Mouse (Mus musculus) MEL (cell line): ENCODE measurements around the gene Znrf1. TPM values are rescaled to one million over a fixed set of nuclear protein-coding genes. Genes with fewer than 3 reads are reported as not detected.
A peak's percentile ranks its signal among the peaks of the same experiment; 100 is the strongest.

Experiments used
- DNase-seq: peaks from one replicate; pipeline ENCODE4 v3.0.0; 2011; ENCODE audit warnings: low read depth, low spot score
- H3K27ac ChIP-seq: 2 replicates; pipeline ENCODE4 v1.5.1; 2012; ENCODE audit warnings: low read depth, mild to moderate bottlenecking, control low read depth, low read length, moderate library complexity; ENCODE audit not compliant: control insufficient read depth
- H3K27me3 ChIP-seq, 2 experiments: fragments of 150-350 bp in 1 of 2; sonication (generic) in 1 of 2; 2 replicates each; pipeline ENCODE4 v1.6.1; 2012; ENCODE audit warnings: low read length in 2 of 2, mild to moderate bottlenecking in 2 of 2, improper control_type of control experiment in 1 of 2, moderate library complexity in 1 of 2; ENCODE audit not compliant: insufficient read depth in 2 of 2, control insufficient read depth in 1 of 2
- H3K36me3 ChIP-seq, 2 experiments: 2 replicates each; pipeline ENCODE4 v1.6.1; 2012 to 2014; ENCODE audit warnings: low read length in 2 of 2, improper control_type of control experiment in 1 of 2, inconsistent platforms in 1 of 2, mild to moderate bottlenecking in 1 of 2; ENCODE audit not compliant: insufficient read depth in 2 of 2, control insufficient read depth in 1 of 2
- H3K4me1 ChIP-seq, 2 experiments: fragments of 150-350 bp in 1 of 2; sonication (generic) in 1 of 2; 2 replicates each; pipeline ENCODE4 v1.6.1; 2012; ENCODE audit warnings: low read length in 2 of 2, improper control_type of control experiment in 1 of 2, mild to moderate bottlenecking in 1 of 2; ENCODE audit not compliant: insufficient read depth in 2 of 2, control insufficient read depth in 1 of 2
- H3K4me3 ChIP-seq, 2 experiments: fragments of 150-350 bp in 1 of 2; sonication (generic) in 1 of 2; 2 replicates each; pipeline ENCODE4 v1.5.1; 2012; ENCODE audit warnings: low read depth in 2 of 2, low read length in 2 of 2, mild to moderate bottlenecking in 2 of 2, moderate library complexity in 2 of 2, control low read depth in 1 of 2, improper control_type of control experiment in 1 of 2; ENCODE audit not compliant: control insufficient read depth in 1 of 2, insufficient read depth in 1 of 2
- H3K79me2 ChIP-seq: 2 replicates; pipeline ENCODE4 v1.6.1; 2012; ENCODE audit warnings: mild to moderate bottlenecking, low read length, moderate library complexity; ENCODE audit not compliant: control insufficient read depth, poor library complexity, insufficient read depth
- H3K9ac ChIP-seq: 2 replicates; pipeline ENCODE4 v1.6.1; 2012; ENCODE audit warnings: low read depth, mild to moderate bottlenecking, control low read depth, low read length, moderate library complexity; ENCODE audit not compliant: control insufficient read depth, poor library complexity, severe bottlenecking
- H3K9me3 ChIP-seq: fragments of 150-350 bp; sonication (generic); replicated peaks from 2 replicates; pipeline ENCODE4 v1.6.1; 2012; ENCODE audit warnings: mild to moderate bottlenecking, low read length, improper control_type of control experiment, moderate library complexity; ENCODE audit not compliant: insufficient read depth
- CHD1 ChIP-seq: IDR thresholded peaks from 2 replicates; pipeline ENCODE4 v1.6.1; 2012; ENCODE audit warnings: low read depth, mild to moderate bottlenecking, inconsistent platforms, low read length, improper control_type of control experiment
- ELF1 ChIP-seq: IDR thresholded peaks from 2 replicates; pipeline ENCODE4 v1.6.1; 2014; ENCODE audit warnings: low read depth, mild to moderate bottlenecking, inconsistent platforms, low read length, improper control_type of control experiment, moderate library complexity
- GABPA ChIP-seq: IDR thresholded peaks from 2 replicates; pipeline ENCODE4 v1.6.1; 2012; ENCODE audit warnings: low read depth, mild to moderate bottlenecking, inconsistent platforms, low read length, improper control_type of control experiment, moderate library complexity
- HCFC1 ChIP-seq: IDR thresholded peaks from 2 replicates; pipeline ENCODE4 v1.6.1; 2012; ENCODE audit warnings: low read depth, mild to moderate bottlenecking, inconsistent platforms, low read length, improper control_type of control experiment, moderate library complexity
- JUND ChIP-seq: IDR thresholded peaks from 2 replicates; pipeline ENCODE4 v1.6.1; 2011; ENCODE audit warnings: low read depth, mild to moderate bottlenecking, improper control_type of control experiment, low read length
- KAT2A ChIP-seq: conservative IDR thresholded peaks from 2 replicates; pipeline ENCODE4 v1.6.1; 2012; ENCODE audit warnings: low read depth, low read length, improper control_type of control experiment, inconsistent platforms
- MAX ChIP-seq: IDR thresholded peaks from 2 replicates; pipeline ENCODE4 v1.6.1; 2011; ENCODE audit warnings: low read length, improper control_type of control experiment
- MXI1 ChIP-seq: IDR thresholded peaks from 2 replicates; pipeline ENCODE4 v1.6.1; 2011; ENCODE audit warnings: mild to moderate bottlenecking, low read depth, low read length, improper control_type of control experiment
- NELFE ChIP-seq: IDR thresholded peaks from 2 replicates; pipeline ENCODE4 v1.6.1; 2011; ENCODE audit warnings: low read depth, low read length, improper control_type of control experiment
- NRF1 ChIP-seq: IDR thresholded peaks from 2 replicates; pipeline ENCODE4 v1.6.1; 2014; ENCODE audit warnings: low read depth, mild to moderate bottlenecking, inconsistent platforms, low read length, improper control_type of control experiment, moderate library complexity; ENCODE audit not compliant: poor library complexity, insufficient read depth, severe bottlenecking
- POLR2A ChIP-seq, 2 experiments: IDR thresholded peaks; 2 replicates each; pipeline ENCODE4 v1.6.1; 2011 to 2012; ENCODE audit warnings: low read length in 2 of 2, mild to moderate bottlenecking in 2 of 2, control low read depth in 1 of 2, improper control_type of control experiment in 1 of 2, low read depth in 1 of 2, moderate library complexity in 1 of 2; ENCODE audit not compliant: control insufficient read depth in 1 of 2, insufficient read depth in 1 of 2, poor library complexity in 1 of 2
- POLR2AphosphoS5 ChIP-seq: IDR thresholded peaks from 2 replicates; pipeline ENCODE4 v1.6.1; 2012; ENCODE audit warnings: low read depth, borderline replicate concordance, mild to moderate bottlenecking, inconsistent platforms, low read length, moderate library complexity, mixed read lengths
- SIN3A ChIP-seq: IDR thresholded peaks from 2 replicates; pipeline ENCODE4 v1.6.1; 2012; ENCODE audit warnings: low read length, improper control_type of control experiment, inconsistent platforms
- TBP ChIP-seq: IDR thresholded peaks from 2 replicates; pipeline ENCODE4 v1.8.0; 2011; ENCODE audit warnings: low read depth, low read length, improper control_type of control experiment
- TCF12 ChIP-seq: IDR thresholded peaks from 2 replicates; pipeline ENCODE4 v1.6.1; 2014; ENCODE audit warnings: low read depth, mild to moderate bottlenecking, inconsistent platforms, low read length, improper control_type of control experiment, moderate library complexity
- USF1 ChIP-seq: IDR thresholded peaks from 2 replicates; pipeline ENCODE4 v1.6.1; 2014; ENCODE audit warnings: low read depth, mild to moderate bottlenecking, inconsistent platforms, low read length, improper control_type of control experiment, moderate library complexity
- ZC3H11A ChIP-seq: IDR thresholded peaks from 2 replicates; pipeline ENCODE4 v1.6.1; 2012; ENCODE audit warnings: low read depth, mild to moderate bottlenecking, inconsistent platforms, low read length, improper control_type of control experiment
- ZMIZ1 ChIP-seq: IDR thresholded peaks from 2 replicates; pipeline ENCODE4 v1.6.1; 2012; ENCODE audit warnings: low read depth, mild to moderate bottlenecking, inconsistent platforms, low read length, improper control_type of control experiment, moderate library complexity
- ZNF384 ChIP-seq: IDR thresholded peaks from 2 replicates; pipeline ENCODE4 v1.6.1; 2012; ENCODE audit warnings: low read depth, mild to moderate bottlenecking, inconsistent platforms, low read length, improper control_type of control experiment
- polyA plus RNA-seq, 2 experiments: library from polyadenylated mRNA; stranded (reverse) in 1 of 2; unstranded in 1 of 2; fragments of >175 nt in 1 of 2; fragments of >200 nt in 1 of 2; gene quantifications; 2 replicates each; pipeline versions ENCODE4 v1.2.1 to v1.2.4; 2012; ENCODE audit warnings: low replicate concordance in 2 of 2, low read depth in 1 of 2; ENCODE audit not compliant: insufficient read length in 2 of 2, insufficient read depth in 1 of 2, missing spikeins in 1 of 2
- total RNA-seq: library from RNA; depleted of rRNA; stranded (reverse); fragments of 300-350 nt; gene quantifications from 2 replicates; pipeline ENCODE4 v1.2.3, GENCODE M21; 2012

Gene Znrf1
- total and polyA plus RNA-seq, 3 experiments: 18.4 to 36.0 TPM; not detected in 1

DNA sequence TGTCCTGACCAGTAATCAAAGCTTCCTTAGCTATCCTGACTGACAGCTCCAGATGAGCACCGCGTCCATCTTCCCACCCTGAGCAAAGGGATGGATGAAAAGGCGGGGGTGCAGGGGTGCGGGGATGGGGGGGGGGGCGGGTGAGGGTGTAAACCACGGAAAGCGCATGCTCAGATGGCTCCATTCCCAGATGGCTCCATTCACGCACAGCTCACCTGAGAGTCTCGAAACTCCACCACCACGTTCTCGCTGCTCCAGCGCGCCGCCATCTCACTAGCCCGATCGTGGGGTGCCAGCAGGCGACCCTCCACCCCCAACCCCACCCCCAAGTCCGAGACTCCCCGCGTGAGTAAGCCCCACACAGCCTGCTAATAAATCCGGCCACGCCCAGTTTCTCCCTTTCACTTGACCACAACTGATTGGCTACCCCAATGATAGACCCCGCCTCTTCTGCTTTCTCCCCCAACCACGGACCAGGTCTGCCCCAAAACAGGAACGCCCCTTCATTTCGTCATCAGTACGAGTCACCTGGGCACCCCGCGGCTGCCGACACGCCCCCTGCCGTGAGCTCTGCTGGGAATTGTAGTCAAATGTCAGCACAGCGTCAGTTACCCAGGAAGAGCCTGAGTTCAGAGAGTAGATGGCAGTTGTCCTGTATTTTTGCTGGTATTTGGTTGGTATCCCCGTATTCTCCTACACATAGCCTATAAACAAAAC lies 14.0 kb upstream of the Znrf1 start, which contains the start of gene Wdr59:
Gene Wdr59, minus strand, starts transcription at position 380 of the 717 bp plus-strand sequence.
- H3K36me3 ChIP-seq: peaks cover 0 to 12% of the 10 kb centered on the region in 2 experiments; a peak in 3 of 4 replicates
- peak within 1 kb of the TSS; percentile 30 for H3K27ac ChIP-seq
- H3K79me2 ChIP-seq: peaks cover 18% of the 10 kb centered on the region
- no peaks in the 10 kb centered on the region for H3K27me3 ChIP-seq
- no peak for TF ChIP-seq ZC3H11A
- peak; percentile 77 for TF ChIP-seq NELFE
- peak; percentile 17; the same call in 1 of the 2 replicates for TF ChIP-seq MAX
- no peak for TF ChIP-seq GABPA
- no peak for TF ChIP-seq CHD1
- TF ChIP-seq POLR2A (IDR thresholded peaks at IDR 0.05; ENCODE audit: control insufficient read depth in 1 of 2, insufficient read depth in 1 of 2, low read depth in 1 of 2, low read length in 2 of 2, poor library complexity in 1 of 2): peak; percentile 53 to 67; a peak in 2 of 4 replicates
- no peak for TF ChIP-seq JUND
- peak; percentile 92 for TF ChIP-seq ELF1
- peak; percentile 100 for TF ChIP-seq HCFC1
- TF ChIP-seq USF1: peak; percentile 82
- peak; percentile 86 for TF ChIP-seq KAT2A
- peak; percentile 61; the same call in 1 of the 2 replicates for TF ChIP-seq ZMIZ1
- no peak; the same call in 1 of the 2 replicates for TF ChIP-seq ZNF384
- peak; percentile 96 for TF ChIP-seq SIN3A
- TF ChIP-seq POLR2AphosphoS5: no peak
- TF ChIP-seq TCF12: peak; percentile 42
- peak; percentile 43; the same call in 1 of the 2 replicates for TF ChIP-seq NRF1
- TF ChIP-seq MXI1: peak; percentile 69
- TF ChIP-seq TBP: peak; percentile 74
- no peaks in the 10 kb centered on the region for H3K9me3 ChIP-seq
- H3K4me3 ChIP-seq: peak within 1 kb of the TSS; percentile 68 to 92
- peak; percentile 99 for DNase-seq
- peaks cover 3 to 9% of the 10 kb centered on the region in 2 experiments for H3K4me1 ChIP-seq
- peak within 1 kb of the TSS; percentile 74 for H3K9ac ChIP-seq
